Mouse (Mus musculus): ENCODE measurements around the gene Cd300lg. TPM values are rescaled to one million over a fixed set of nuclear protein-coding genes. Genes with fewer than 3 reads are reported as not detected.

Cd300lg gene
- polyA plus RNA-seq, 1 experiment from 2014 or later = 0.09 TPM

DNA sequence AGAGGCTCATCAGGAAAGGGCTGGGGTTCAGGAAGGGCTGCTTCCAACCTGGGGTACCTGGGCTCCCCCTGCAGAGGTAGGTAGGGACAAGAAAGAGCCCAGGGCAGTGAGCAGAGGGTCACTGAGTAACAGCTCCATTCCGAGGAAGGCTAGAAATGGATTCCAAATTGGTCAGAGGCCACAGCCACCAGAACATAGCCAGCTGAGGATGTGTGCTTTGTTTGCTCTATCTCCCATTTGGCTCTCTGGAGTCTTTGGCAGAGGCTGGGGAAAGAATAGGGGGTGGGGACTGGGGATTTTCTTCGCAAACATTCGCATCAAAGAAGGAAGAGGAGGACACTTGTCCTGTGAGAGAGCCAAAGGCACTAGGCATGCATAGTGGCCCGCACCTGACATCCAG is 10.6 kb downstream of the Cd300lg start:
- DNase-seq (ENCODE audit: low spot score) (no peak), ATAC-seq (ENCODE audit: low FRiP score) (no peak)
- Histone ChIP-seq H3K36me3 (ENCODE audit: control insufficient read depth, insufficient read depth, low read length) (no peaks in the 10 kb centered on the region), H3K9ac (ENCODE audit: low read depth, low read length) (no peak overlapping the region), H3K4me2 (replicated peaks; ENCODE audit: low read depth, low read length) (no peak overlapping the region), H3K4me3 (ENCODE audit: low read depth, low read length) (no peak overlapping the region), H3K9me3 (ENCODE audit: control insufficient read depth, low read length) (no peaks in the 10 kb centered on the region), H3K27ac (ENCODE audit: low read depth, low read length) (no peak overlapping the region), H3K27me3 (ENCODE audit: control insufficient read depth, insufficient read depth, low read length) (no peaks in the 10 kb centered on the region), H3K4me1 (replicated peaks; ENCODE audit: control insufficient read depth, insufficient read depth, low read length) (no peaks in the 10 kb centered on the region)
- WGBS = 48% methylated on average over 4 of the region's 4 CpGs

DNA sequence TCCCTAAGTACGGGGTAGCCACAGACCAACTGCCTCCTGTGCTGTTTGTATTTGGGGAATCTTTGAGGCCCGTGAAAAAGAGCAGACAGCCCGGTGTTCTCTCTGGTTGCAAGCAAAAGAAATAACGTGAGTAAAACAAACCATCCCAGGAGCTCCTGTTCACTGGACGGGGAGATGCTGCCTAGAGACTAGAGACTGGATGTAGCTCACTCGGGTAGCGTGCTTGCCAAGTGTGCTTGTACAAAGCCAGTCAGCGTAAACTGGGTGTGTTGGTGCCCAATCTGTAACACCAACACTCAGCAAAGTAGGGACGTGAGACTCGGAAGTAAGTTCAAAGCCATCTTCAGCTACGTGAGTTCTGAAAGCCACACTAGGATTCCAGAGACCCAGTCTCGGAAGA is 11.4 kb downstream of the Cd300lg start:
- no peaks in the 10 kb centered on the region for H3K36me3 ChIP-seq (ENCODE audit: control insufficient read depth, insufficient read depth, low read length)
- WGBS = 80% methylated on average over 12 of the region's 12 CpGs
- no peak overlapping the region for H3K4me2 ChIP-seq (replicated peaks; ENCODE audit: low read depth, low read length)
- H3K27me3 ChIP-seq (ENCODE audit: control insufficient read depth, insufficient read depth, low read length) = no peaks in the 10 kb centered on the region
- no peak overlapping the region for H3K4me3 ChIP-seq (ENCODE audit: low read depth, low read length)
- H3K9ac ChIP-seq (ENCODE audit: low read depth, low read length) = no peak overlapping the region
- DNase-seq (ENCODE audit: low spot score) (no peak), ATAC-seq (ENCODE audit: low FRiP score) (no peak)
- H3K9me3 ChIP-seq (ENCODE audit: control insufficient read depth, low read length) = no peaks in the 10 kb centered on the region
- no peaks in the 10 kb centered on the region for H3K4me1 ChIP-seq (replicated peaks; ENCODE audit: control insufficient read depth, insufficient read depth, low read length)
- no peak overlapping the region for H3K27ac ChIP-seq (ENCODE audit: low read depth, low read length)

DNA sequence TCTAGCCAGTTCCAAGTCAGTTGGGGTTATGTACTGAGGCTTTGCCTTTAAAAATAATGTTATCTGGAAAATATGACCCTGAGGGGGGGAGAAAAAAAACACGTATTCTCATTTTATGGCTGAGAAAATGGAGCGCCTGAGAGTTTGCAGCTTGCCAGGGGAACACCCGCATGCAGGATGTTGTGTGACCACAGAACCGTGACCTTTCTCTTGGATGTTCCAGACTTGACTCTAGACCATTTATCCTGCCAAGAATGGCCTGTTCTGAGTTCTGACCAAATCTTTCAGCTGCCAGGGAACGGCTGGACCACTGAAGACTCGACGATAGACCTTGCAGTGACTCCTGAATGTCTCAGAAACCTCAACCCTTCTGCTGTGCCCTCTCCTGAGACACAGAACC is 11.9 kb downstream of the Cd300lg start:
- Histone ChIP-seq H3K9me3 (ENCODE audit: control insufficient read depth, low read length) (no peaks in the 10 kb centered on the region), H3K4me2 (replicated peaks; ENCODE audit: low read depth, low read length) (no peak overlapping the region), H3K9ac (ENCODE audit: low read depth, low read length) (no peak overlapping the region), H3K27me3 (ENCODE audit: control insufficient read depth, insufficient read depth, low read length) (no peaks in the 10 kb centered on the region), H3K4me3 (ENCODE audit: low read depth, low read length) (no peak overlapping the region), H3K27ac (ENCODE audit: low read depth, low read length) (no peak overlapping the region), H3K36me3 (ENCODE audit: control insufficient read depth, insufficient read depth, low read length) (no peaks in the 10 kb centered on the region), H3K4me1 (replicated peaks; ENCODE audit: control insufficient read depth, insufficient read depth, low read length) (no peaks in the 10 kb centered on the region)
- WGBS = 87% methylated on average over 7 of the region's 7 CpGs
- ATAC-seq (ENCODE audit: low FRiP score) (no peak), DNase-seq (ENCODE audit: low spot score) (no peak)

DNA sequence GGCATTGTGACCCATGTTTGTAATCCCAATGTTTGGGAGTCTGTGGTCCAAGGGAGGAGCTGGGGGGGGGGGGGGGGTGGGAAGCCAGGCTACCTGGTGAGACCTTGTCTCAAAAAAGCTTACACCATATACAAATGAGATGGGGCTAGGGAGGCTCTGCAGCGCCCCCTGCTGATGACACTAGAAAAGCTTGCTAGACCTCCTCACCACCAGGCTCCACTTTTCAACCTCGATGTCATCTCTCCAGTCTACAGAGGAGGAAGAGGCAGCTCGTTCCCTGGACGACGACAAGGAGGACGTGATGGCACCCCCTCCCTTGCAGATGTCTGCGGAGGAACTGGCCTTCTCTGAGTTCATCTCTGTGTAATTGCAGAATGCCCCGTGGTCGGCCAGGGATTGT is 12.5 kb downstream of the Cd300lg start:
- no peaks in the 10 kb centered on the region for H3K36me3 ChIP-seq (ENCODE audit: control insufficient read depth, insufficient read depth, low read length)
- no peaks in the 10 kb centered on the region for H3K9me3 ChIP-seq (ENCODE audit: control insufficient read depth, low read length)
- 26% methylated on average over 9 of the region's 9 CpGs for WGBS
- DNase-seq (ENCODE audit: low spot score) (peak; percentile 81), ATAC-seq (ENCODE audit: low FRiP score) (no peak)
- no peaks in the 10 kb centered on the region for H3K27me3 ChIP-seq (ENCODE audit: control insufficient read depth, insufficient read depth, low read length)
- H3K4me3 ChIP-seq (ENCODE audit: low read depth, low read length) = no peak overlapping the region
- H3K9ac ChIP-seq (ENCODE audit: low read depth, low read length) = no peak overlapping the region
- no peak overlapping the region for H3K4me2 ChIP-seq (replicated peaks; ENCODE audit: low read depth, low read length)
- H3K4me1 ChIP-seq (replicated peaks; ENCODE audit: control insufficient read depth, insufficient read depth, low read length) = no peaks in the 10 kb centered on the region
- H3K27ac ChIP-seq (ENCODE audit: low read depth, low read length) = no peak overlapping the region

DNA sequence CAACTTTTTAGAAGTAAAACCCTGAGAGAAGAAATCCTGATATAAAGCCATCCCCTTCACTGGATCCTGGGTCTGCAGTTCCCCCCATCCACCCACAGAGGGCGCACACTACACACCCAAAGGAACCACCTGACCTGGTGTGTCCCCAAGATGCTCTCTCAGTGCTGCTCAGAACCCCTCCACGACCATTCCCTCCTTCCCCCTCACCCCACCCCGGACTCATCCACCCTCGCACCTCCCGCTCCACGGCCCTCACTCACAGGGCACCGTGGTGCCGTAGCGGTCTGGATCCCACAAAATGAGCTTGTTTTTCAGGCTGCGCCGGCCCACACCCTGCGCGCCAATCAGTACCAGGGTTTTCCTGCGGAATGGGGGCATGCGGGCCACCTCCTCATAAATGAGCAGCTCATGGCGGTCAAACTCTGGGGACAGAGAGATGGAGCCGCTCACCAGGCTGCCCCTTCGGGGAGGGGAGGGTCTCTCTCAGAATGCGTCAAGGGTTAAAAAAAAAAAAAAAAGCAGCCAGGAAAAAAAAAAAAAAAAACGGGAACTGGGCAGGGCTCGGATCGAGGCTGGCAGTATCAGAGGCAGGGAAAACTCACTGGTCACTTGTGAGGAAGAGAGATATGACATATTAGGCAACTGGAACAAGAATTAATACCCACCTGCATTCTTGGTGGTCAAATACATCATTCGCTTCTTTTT is 20.1 kb downstream of the Cd300lg start:
- peak; percentile 90 for DNase-seq (ENCODE audit: low spot score)
- peak; percentile 56 for ATAC-seq (ENCODE audit: low FRiP score)
- Histone ChIP-seq H3K27ac (ENCODE audit: low read depth, low read length) (no peak overlapping the region), H3K4me3 (ENCODE audit: low read depth, low read length) (peak overlapping the region; percentile 33), H3K36me3 (ENCODE audit: control insufficient read depth, insufficient read depth, low read length) (0 out of 2 replicates have a peak, but pooled peaks cover 2% of the 10 kb centered on the region), H3K27me3 (ENCODE audit: control insufficient read depth, insufficient read depth, low read length) (peaks cover 8% of the 10 kb centered on the region), H3K9me3 (ENCODE audit: control insufficient read depth, low read length) (no peaks in the 10 kb centered on the region), H3K4me1 (replicated peaks; ENCODE audit: control insufficient read depth, insufficient read depth, low read length) (no peaks in the 10 kb centered on the region), H3K9ac (ENCODE audit: low read depth, low read length) (peak overlapping the region; percentile 34; the same call in 1 of the 2 replicates), H3K4me2 (replicated peaks; ENCODE audit: low read depth, low read length) (peak overlapping the region; percentile 81)
- WGBS = 3% methylated on average over 23 of the region's 23 CpGs

DNA sequence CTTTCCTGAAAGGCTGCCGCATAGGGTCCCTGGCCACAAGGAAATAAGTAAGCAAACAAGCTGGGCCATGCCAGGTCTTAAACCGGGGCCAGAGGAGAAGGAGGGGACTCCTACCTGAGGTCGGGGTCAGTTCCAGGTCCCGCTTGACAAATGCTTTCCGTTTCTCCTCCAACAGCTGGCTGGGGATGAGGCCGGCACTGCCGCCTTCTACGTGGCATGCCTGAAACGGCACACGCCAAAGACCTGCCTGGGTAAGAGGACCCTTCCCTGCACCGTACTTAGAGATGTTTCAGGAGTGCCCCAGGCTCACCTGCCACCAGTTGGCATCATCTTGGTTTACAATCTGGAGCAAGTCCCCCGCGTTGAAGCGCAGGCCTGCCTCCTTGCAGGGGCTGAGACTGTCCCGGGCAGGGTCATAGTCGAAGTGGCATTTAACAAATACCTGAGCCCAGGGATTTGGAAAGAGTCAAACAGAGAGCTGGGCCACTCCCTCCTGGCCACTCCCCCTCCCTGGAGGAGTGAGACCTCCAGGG is 20.7 kb downstream of the Cd300lg start:
- DNase-seq (ENCODE audit: low spot score) = no peak
- no peak overlapping the region for H3K27ac ChIP-seq (ENCODE audit: low read depth, low read length)
- H3K9me3 ChIP-seq (ENCODE audit: control insufficient read depth, low read length) = no peaks in the 10 kb centered on the region
- no peak overlapping the region for H3K4me3 ChIP-seq (ENCODE audit: low read depth, low read length)
- H3K36me3 ChIP-seq (ENCODE audit: control insufficient read depth, insufficient read depth, low read length) = 0 out of 2 replicates have a peak, but pooled peaks cover 2% of the 10 kb centered on the region
- no peaks in the 10 kb centered on the region for H3K4me1 ChIP-seq (replicated peaks; ENCODE audit: control insufficient read depth, insufficient read depth, low read length)
- H3K4me2 ChIP-seq (replicated peaks; ENCODE audit: low read depth, low read length) = peak overlapping the region; percentile 81; the same call in 1 of the 2 replicates
- ATAC-seq (ENCODE audit: low FRiP score) = no peak
- peaks cover 8% of the 10 kb centered on the region for H3K27me3 ChIP-seq (ENCODE audit: control insufficient read depth, insufficient read depth, low read length)
- 24% methylated on average over 16 of the region's 16 CpGs for WGBS
- no peak overlapping the region for H3K9ac ChIP-seq (ENCODE audit: low read depth, low read length)

DNA sequence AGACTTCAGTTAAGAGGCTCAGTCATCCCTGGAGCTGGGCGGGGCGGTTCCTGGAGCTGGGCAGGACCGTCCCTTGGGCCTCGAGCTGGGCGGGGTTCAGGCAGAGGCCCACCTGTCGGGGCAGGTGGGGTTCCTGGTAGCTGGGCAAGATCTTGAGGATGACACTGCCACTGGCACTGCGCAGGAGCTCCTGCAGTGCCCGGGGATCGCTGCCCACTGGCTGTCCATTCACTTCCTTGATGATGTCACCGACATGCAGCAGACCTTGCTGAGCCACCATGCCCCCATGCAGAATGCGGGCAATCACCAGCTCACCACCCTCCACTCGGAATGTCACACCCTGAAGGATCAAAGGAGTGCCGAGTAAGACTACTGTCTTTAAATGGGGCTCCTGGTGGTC is 21.8 kb downstream of the Cd300lg start:
- Histone ChIP-seq H3K9me3 (ENCODE audit: control insufficient read depth, low read length) (no peaks in the 10 kb centered on the region), H3K4me3 (ENCODE audit: low read depth, low read length) (no peak overlapping the region), H3K9ac (ENCODE audit: low read depth, low read length) (no peak overlapping the region), H3K27me3 (ENCODE audit: control insufficient read depth, insufficient read depth, low read length) (peaks cover 8% of the 10 kb centered on the region), H3K27ac (ENCODE audit: low read depth, low read length) (no peak overlapping the region), H3K36me3 (ENCODE audit: control insufficient read depth, insufficient read depth, low read length) (0 out of 2 replicates have a peak, but pooled peaks cover 2% of the 10 kb centered on the region), H3K4me2 (replicated peaks; ENCODE audit: low read depth, low read length) (no peak overlapping the region), H3K4me1 (replicated peaks; ENCODE audit: control insufficient read depth, insufficient read depth, low read length) (no peaks in the 10 kb centered on the region)
- ATAC-seq (ENCODE audit: low FRiP score) (no peak), DNase-seq (ENCODE audit: low spot score) (no peak)
- 82% methylated on average over 12 of the region's 13 CpGs for WGBS

DNA sequence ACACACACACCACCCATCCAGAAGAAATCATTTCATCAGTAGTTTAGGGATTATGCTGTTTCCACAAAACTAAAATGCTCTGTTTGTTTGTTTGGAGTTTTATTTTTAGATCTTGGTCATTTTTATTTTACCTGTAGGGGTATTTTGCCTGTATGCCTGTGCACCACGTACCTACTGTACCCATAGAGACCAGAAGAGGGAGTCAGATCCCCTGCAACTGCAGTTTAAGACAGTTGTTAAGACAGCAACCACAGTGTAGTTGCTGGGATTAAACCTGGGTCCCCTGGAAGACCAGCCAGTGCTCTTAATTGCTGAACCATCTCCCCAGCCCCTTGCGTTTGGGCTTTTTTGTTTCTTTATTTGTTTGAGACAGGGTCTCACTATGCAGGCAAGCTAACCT is 27.7 kb downstream of the Cd300lg start:
- Histone ChIP-seq H3K4me1 (replicated peaks; ENCODE audit: control insufficient read depth, insufficient read depth, low read length) (no peaks in the 10 kb centered on the region; the same call in 1 of the 2 replicates), H3K36me3 (ENCODE audit: control insufficient read depth, insufficient read depth, low read length) (0 out of 2 replicates have a peak, but pooled peaks cover 2% of the 10 kb centered on the region), H3K27me3 (ENCODE audit: control insufficient read depth, insufficient read depth, low read length) (no peaks in the 10 kb centered on the region), H3K4me2 (replicated peaks; ENCODE audit: low read depth, low read length) (no peak overlapping the region), H3K4me3 (ENCODE audit: low read depth, low read length) (no peak overlapping the region), H3K9me3 (ENCODE audit: control insufficient read depth, low read length) (no peaks in the 10 kb centered on the region), H3K9ac (ENCODE audit: low read depth, low read length) (no peak overlapping the region), H3K27ac (ENCODE audit: low read depth, low read length) (no peak overlapping the region)
- DNase-seq (ENCODE audit: low spot score) (no peak), ATAC-seq (ENCODE audit: low FRiP score) (no peak)
- 36% methylated on average over 2 of the region's 2 CpGs for WGBS

DNA sequence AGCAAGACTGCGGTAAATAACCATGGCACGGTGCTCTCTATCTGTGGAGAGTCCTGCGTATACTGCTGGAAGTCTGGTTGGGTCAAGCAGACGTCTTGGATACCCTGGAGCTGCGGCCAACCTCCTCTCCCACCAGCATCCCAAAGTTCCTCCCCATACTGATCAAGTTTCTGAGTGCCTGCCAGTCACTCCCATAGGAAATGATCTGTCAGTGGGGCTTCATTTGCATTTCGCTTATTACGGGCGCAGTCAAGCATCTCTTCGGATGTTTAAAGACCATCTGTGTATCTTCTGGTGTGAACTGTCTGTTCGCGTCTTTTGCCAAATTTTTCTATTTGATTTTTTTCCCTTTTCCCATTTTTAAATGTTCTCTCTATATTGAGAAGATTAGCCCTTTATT is 28.3 kb downstream of the Cd300lg start:
- no peaks in the 10 kb centered on the region for H3K9me3 ChIP-seq (ENCODE audit: control insufficient read depth, low read length)
- no peak overlapping the region for H3K4me3 ChIP-seq (ENCODE audit: low read depth, low read length)
- no peaks in the 10 kb centered on the region; the same call in 1 of the 2 replicates for H3K4me1 ChIP-seq (replicated peaks; ENCODE audit: control insufficient read depth, insufficient read depth, low read length)
- no peak for ATAC-seq (ENCODE audit: low FRiP score)
- no peak overlapping the region for H3K27ac ChIP-seq (ENCODE audit: low read depth, low read length)
- no peaks in the 10 kb centered on the region for H3K36me3 ChIP-seq (ENCODE audit: control insufficient read depth, insufficient read depth, low read length)
- no peak overlapping the region for H3K9ac ChIP-seq (ENCODE audit: low read depth, low read length)
- DNase-seq (ENCODE audit: low spot score) = no peak
- WGBS = 56% methylated on average over 11 of the region's 11 CpGs
- no peaks in the 10 kb centered on the region; the same call in 1 of the 2 replicates for H3K27me3 ChIP-seq (ENCODE audit: control insufficient read depth, insufficient read depth, low read length)
- H3K4me2 ChIP-seq (replicated peaks; ENCODE audit: low read depth, low read length) = no peak overlapping the region

Measured in hindbrain, embryonic 11.5 days (tissue).